Mouse (Mus musculus): ENCODE measurements at regions not wholly inside any gene's neighbourhood (a gene's known extent, or its start where the extent isn't known, plus 50 kb on each side); places are given as distances from the start of the nearest gene placed in this dataset.

DNA sequence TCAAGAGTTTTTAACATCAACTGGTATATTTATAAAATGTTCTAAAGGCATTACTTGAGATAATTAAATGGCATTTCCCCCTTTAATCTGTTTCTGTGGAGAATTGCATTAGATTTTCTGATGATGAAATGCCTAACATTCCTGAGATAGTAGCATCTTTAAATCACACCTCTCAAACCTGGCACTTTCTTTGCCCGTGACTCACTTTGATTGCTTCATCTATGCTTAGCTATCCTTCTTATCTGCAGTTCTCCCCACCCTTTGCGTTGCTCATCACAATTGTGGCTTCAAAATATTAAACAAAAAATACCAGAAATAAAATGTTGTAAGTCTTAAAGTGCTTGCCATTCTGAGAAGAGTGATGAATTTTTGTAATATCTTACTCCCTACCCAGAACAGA is 250.3 kb downstream of the 1190002N15Rik start:
- no peak for TF ChIP-seq CTCF (IDR thresholded peaks at IDR 0.05; ENCODE audit: borderline replicate concordance, insufficient read depth, low read depth, low read length)
- no peak for TF ChIP-seq POLR2A (IDR thresholded peaks at IDR 0.05; ENCODE audit: borderline replicate concordance, insufficient read depth, low read length)

All from cerebellum, adult 2 months (tissue).